Mouse (Mus musculus): ENCODE measurements around the gene Fhit. TPM values are rescaled to one million over a fixed set of nuclear protein-coding genes. Genes with fewer than 3 reads are reported as not detected.

Fhit gene
- polyA plus RNA-seq, 1 experiment from 2014 or later: 5.6 TPM

GRCm38 (mm10) chr14:10301497-10301896, 860.3 kb downstream of the Fhit start:
- H3K4me3 ChIP-seq (ENCODE audit: low read depth, low read length): no peak overlapping the region
- no peaks in the 10 kb centered on the region for H3K36me3 ChIP-seq (ENCODE audit: control insufficient read depth, insufficient read depth, low read length)
- ATAC-seq (replicated peaks; ENCODE audit: insufficient number of reproducible peaks, low FRiP score, low TSS enrichment): no peak
- WGBS (ENCODE audit: insufficient replicate concordance): 53% methylated on average over 1 of the region's 1 CpGs
- H3K4me1 ChIP-seq (ENCODE audit: control insufficient read depth, insufficient read depth, low read length): no peaks in the 10 kb centered on the region
- H3K4me2 ChIP-seq: no peak overlapping the region
- no peak overlapping the region for H3K27ac ChIP-seq (ENCODE audit: low read depth, low read length)
- no peaks in the 10 kb centered on the region for H3K27me3 ChIP-seq (ENCODE audit: control insufficient read depth, insufficient read depth, low read length)
- no peak overlapping the region for H3K9ac ChIP-seq (ENCODE audit: low read depth, low read length)
- H3K9me3 ChIP-seq (replicated peaks; ENCODE audit: control insufficient read depth, low read length): no peaks in the 10 kb centered on the region

- no peak for ATAC-seq (replicated peaks; ENCODE audit: insufficient number of reproducible peaks, low FRiP score, low TSS enrichment)
- no peak overlapping the region for H3K4me2 ChIP-seq
- no peak overlapping the region for H3K4me3 ChIP-seq (ENCODE audit: low read depth, low read length)
- H3K27me3 ChIP-seq (ENCODE audit: control insufficient read depth, insufficient read depth, low read length): no peaks in the 10 kb centered on the region
- no peak overlapping the region for H3K9ac ChIP-seq (ENCODE audit: low read depth, low read length)
- no peaks in the 10 kb centered on the region for H3K36me3 ChIP-seq (ENCODE audit: control insufficient read depth, insufficient read depth, low read length)
- H3K4me1 ChIP-seq (ENCODE audit: control insufficient read depth, insufficient read depth, low read length): no peaks in the 10 kb centered on the region
- 72% methylated on average over 3 of the region's 3 CpGs for WGBS (ENCODE audit: insufficient replicate concordance)
- H3K9me3 ChIP-seq (replicated peaks; ENCODE audit: control insufficient read depth, low read length): no peaks in the 10 kb centered on the region
- H3K27ac ChIP-seq (ENCODE audit: low read depth, low read length): no peak overlapping the region
Observed at GRCm38 (mm10) chr14:10300914-10301313, 860.9 kb downstream of the Fhit start.

- no peak for ATAC-seq (replicated peaks; ENCODE audit: insufficient number of reproducible peaks, low FRiP score, low TSS enrichment)
- Histone ChIP-seq H3K9ac (ENCODE audit: low read depth, low read length) (no peak overlapping the region), H3K4me1 (ENCODE audit: control insufficient read depth, insufficient read depth, low read length) (no peaks in the 10 kb centered on the region), H3K27me3 (ENCODE audit: control insufficient read depth, insufficient read depth, low read length) (no peaks in the 10 kb centered on the region), H3K9me3 (replicated peaks; ENCODE audit: control insufficient read depth, low read length) (no peaks in the 10 kb centered on the region), H3K4me2 (no peak overlapping the region), H3K36me3 (ENCODE audit: control insufficient read depth, insufficient read depth, low read length) (no peaks in the 10 kb centered on the region), H3K27ac (ENCODE audit: low read depth, low read length) (no peak overlapping the region), H3K4me3 (ENCODE audit: low read depth, low read length) (no peak overlapping the region)
- 76% methylated on average over 2 of the region's 2 CpGs for WGBS (ENCODE audit: insufficient replicate concordance)
Observed at GRCm38 (mm10) chr14:10299030-10299429, 862.8 kb downstream of the Fhit start.

- Histone ChIP-seq H3K27ac (ENCODE audit: low read depth, low read length) (no peak overlapping the region), H3K4me3 (ENCODE audit: low read depth, low read length) (no peak overlapping the region), H3K27me3 (ENCODE audit: control insufficient read depth, insufficient read depth, low read length) (no peaks in the 10 kb centered on the region), H3K9me3 (replicated peaks; ENCODE audit: control insufficient read depth, low read length) (no peaks in the 10 kb centered on the region), H3K4me1 (ENCODE audit: control insufficient read depth, insufficient read depth, low read length) (no peaks in the 10 kb centered on the region), H3K4me2 (no peak overlapping the region), H3K36me3 (ENCODE audit: control insufficient read depth, insufficient read depth, low read length) (no peaks in the 10 kb centered on the region), H3K9ac (ENCODE audit: low read depth, low read length) (no peak overlapping the region)
- WGBS (ENCODE audit: insufficient replicate concordance): 70% methylated on average over 5 of the region's 5 CpGs
- ATAC-seq (replicated peaks; ENCODE audit: insufficient number of reproducible peaks, low FRiP score, low TSS enrichment): no peak
Observed at GRCm38 (mm10) chr14:10289043-10289442, 872.8 kb downstream of the Fhit start.

- 83% methylated on average over 6 of the region's 6 CpGs for WGBS (ENCODE audit: insufficient replicate concordance)
Observed at GRCm38 (mm10) chr14:10286027-10286426, 875.8 kb downstream of the Fhit start.

GRCm38 (mm10) chr14:10228708-10229107, 933.1 kb downstream of the Fhit start:
- Histone ChIP-seq H3K4me1 (ENCODE audit: control insufficient read depth, insufficient read depth, low read length) (no peaks in the 10 kb centered on the region), H3K9ac (ENCODE audit: low read depth, low read length) (no peak overlapping the region), H3K4me2 (no peak overlapping the region), H3K36me3 (ENCODE audit: control insufficient read depth, insufficient read depth, low read length) (no peaks in the 10 kb centered on the region), H3K9me3 (replicated peaks; ENCODE audit: control insufficient read depth, low read length) (no peaks in the 10 kb centered on the region), H3K27ac (ENCODE audit: low read depth, low read length) (no peak overlapping the region), H3K4me3 (ENCODE audit: low read depth, low read length) (no peak overlapping the region), H3K27me3 (ENCODE audit: control insufficient read depth, insufficient read depth, low read length) (no peaks in the 10 kb centered on the region)
- ATAC-seq (replicated peaks; ENCODE audit: insufficient number of reproducible peaks, low FRiP score, low TSS enrichment): no peak
- WGBS (ENCODE audit: insufficient replicate concordance): 75% methylated on average over 5 of the region's 5 CpGs

More at GRCm38 (mm10) chr14:10286027-10286426, 875.8 kb downstream of the Fhit start:
- Histone ChIP-seq H3K27ac (ENCODE audit: low read depth, low read length) (no peak overlapping the region), H3K4me1 (ENCODE audit: control insufficient read depth, insufficient read depth, low read length) (no peaks in the 10 kb centered on the region), H3K27me3 (ENCODE audit: control insufficient read depth, insufficient read depth, low read length) (no peaks in the 10 kb centered on the region), H3K36me3 (ENCODE audit: control insufficient read depth, insufficient read depth, low read length) (no peaks in the 10 kb centered on the region), H3K4me2 (no peak overlapping the region), H3K9me3 (replicated peaks; ENCODE audit: control insufficient read depth, low read length) (no peaks in the 10 kb centered on the region), H3K9ac (ENCODE audit: low read depth, low read length) (no peak overlapping the region), H3K4me3 (ENCODE audit: low read depth, low read length) (no peak overlapping the region)
- no peak for ATAC-seq (replicated peaks; ENCODE audit: insufficient number of reproducible peaks, low FRiP score, low TSS enrichment)

- WGBS (ENCODE audit: insufficient replicate concordance): 74% methylated on average over 2 of the region's 2 CpGs
- no peak for ATAC-seq (replicated peaks; ENCODE audit: insufficient number of reproducible peaks, low FRiP score, low TSS enrichment)
- H3K36me3 ChIP-seq (ENCODE audit: control insufficient read depth, insufficient read depth, low read length): no peaks in the 10 kb centered on the region
Observed at GRCm38 (mm10) chr14:10221847-10222246, 940.0 kb downstream of the Fhit start.

GRCm38 (mm10) chr14:10213216-10213615, 948.6 kb downstream of the Fhit start:
- H3K27ac ChIP-seq (ENCODE audit: low read depth, low read length): no peak overlapping the region
- ATAC-seq (replicated peaks; ENCODE audit: insufficient number of reproducible peaks, low FRiP score, low TSS enrichment): no peak
- no peaks in the 10 kb centered on the region for H3K36me3 ChIP-seq (ENCODE audit: control insufficient read depth, insufficient read depth, low read length)
- no peaks in the 10 kb centered on the region; the same call in 1 of the 2 replicates for H3K4me1 ChIP-seq (ENCODE audit: control insufficient read depth, insufficient read depth, low read length)
- no peak overlapping the region for H3K9ac ChIP-seq (ENCODE audit: low read depth, low read length)
- 50% methylated on average over 4 of the region's 4 CpGs for WGBS (ENCODE audit: insufficient replicate concordance)
- no peaks in the 10 kb centered on the region for H3K9me3 ChIP-seq (replicated peaks; ENCODE audit: control insufficient read depth, low read length)
- H3K4me3 ChIP-seq (ENCODE audit: low read depth, low read length): no peak overlapping the region
- no peaks in the 10 kb centered on the region for H3K27me3 ChIP-seq (ENCODE audit: control insufficient read depth, insufficient read depth, low read length)
- no peak overlapping the region for H3K4me2 ChIP-seq

More at GRCm38 (mm10) chr14:10221847-10222246, 940.0 kb downstream of the Fhit start:
- no peak overlapping the region for H3K27ac ChIP-seq (ENCODE audit: low read depth, low read length)
- no peak overlapping the region for H3K4me2 ChIP-seq
- no peaks in the 10 kb centered on the region for H3K27me3 ChIP-seq (ENCODE audit: control insufficient read depth, insufficient read depth, low read length)
- no peak overlapping the region for H3K4me3 ChIP-seq (ENCODE audit: low read depth, low read length)
- no peaks in the 10 kb centered on the region for H3K9me3 ChIP-seq (replicated peaks; ENCODE audit: control insufficient read depth, low read length)
- H3K4me1 ChIP-seq (ENCODE audit: control insufficient read depth, insufficient read depth, low read length): no peaks in the 10 kb centered on the region
- H3K9ac ChIP-seq (ENCODE audit: low read depth, low read length): no peak overlapping the region

GRCm38 (mm10) chr14:10211184-10211583, 950.7 kb downstream of the Fhit start:
- no peak for ATAC-seq (replicated peaks; ENCODE audit: insufficient number of reproducible peaks, low FRiP score, low TSS enrichment)
- H3K27ac ChIP-seq (ENCODE audit: low read depth, low read length): no peak overlapping the region
- no peak overlapping the region for H3K9ac ChIP-seq (ENCODE audit: low read depth, low read length)
- no peaks in the 10 kb centered on the region for H3K27me3 ChIP-seq (ENCODE audit: control insufficient read depth, insufficient read depth, low read length)
- H3K36me3 ChIP-seq (ENCODE audit: control insufficient read depth, insufficient read depth, low read length): no peaks in the 10 kb centered on the region
- no peak overlapping the region for H3K4me3 ChIP-seq (ENCODE audit: low read depth, low read length)
- H3K4me1 ChIP-seq (ENCODE audit: control insufficient read depth, insufficient read depth, low read length): no peaks in the 10 kb centered on the region; the same call in 1 of the 2 replicates
- no peaks in the 10 kb centered on the region for H3K9me3 ChIP-seq (replicated peaks; ENCODE audit: control insufficient read depth, low read length)
- WGBS (ENCODE audit: insufficient replicate concordance): 46% methylated on average over 5 of the region's 5 CpGs
- no peak overlapping the region for H3K4me2 ChIP-seq
